Mouse (Mus musculus) c-Kit-negative CD71-positive TER-119-positive erythroid progenitor cells, embryonic 14.5 days (primary cell): ENCODE results near the gene Tnnt3.
A peak's percentile ranks its signal among the peaks of the same experiment; 100 is the strongest.

Source experiments
- DNase-seq: peaks from one replicate; pipeline ENCODE4 v3.0.0-alpha.2; 2013; ENCODE audit warnings: low read depth, low spot score

The Tnnt3 gene

GRCm38 (mm10) chr7:142507453-142507852 is 8.8 kb downstream of the Tnnt3 start:
- no peak for DNase-seq

- DNase-seq = no peak
Measured at GRCm38 (mm10) chr7:142509518-142509917, 10.9 kb downstream of the Tnnt3 start.

GRCm38 (mm10) chr7:142510021-142510777 is 11.6 kb downstream of the Tnnt3 start:
- DNase-seq = no peak

- DNase-seq = no peak
Measured at GRCm38 (mm10) chr7:142514048-142514447, 15.4 kb downstream of the Tnnt3 start.

- no peak for DNase-seq
Measured at GRCm38 (mm10) chr7:142516221-142516978, 17.8 kb downstream of the Tnnt3 start.

GRCm38 (mm10) chr7:142517531-142517930 is 18.9 kb downstream of the Tnnt3 start:
- DNase-seq = no peak

GRCm38 (mm10) chr7:142520331-142520730 is 21.7 kb downstream of the Tnnt3 start:
- no peak for DNase-seq

- DNase-seq = no peak
Measured at GRCm38 (mm10) chr7:142522352-142522751, 23.7 kb downstream of the Tnnt3 start.

GRCm38 (mm10) chr7:142523200-142523990 is 24.8 kb downstream of the Tnnt3 start:
- DNase-seq = no peak

GRCm38 (mm10) chr7:142525342-142526178 is 26.9 kb downstream of the Tnnt3 start:
- DNase-seq = no peak

GRCm38 (mm10) chr7:142529350-142529749 is 30.7 kb downstream of the Tnnt3 start:
- DNase-seq = no peak

- DNase-seq = no peak
Measured at GRCm38 (mm10) chr7:142531973-142532521, 33.4 kb downstream of the Tnnt3 start.

- DNase-seq = no peak
Measured at GRCm38 (mm10) chr7:142532671-142533058, 34.0 kb downstream of the Tnnt3 start, which contains the start of gene Mrpl23. Gene Mrpl23 (plus strand): TSS chr7:142532686.

GRCm38 (mm10) chr7:142533059-142533855 is 34.6 kb downstream of the Tnnt3 start:
- peak; percentile 50 for DNase-seq

- DNase-seq = no peak
Measured at GRCm38 (mm10) chr7:142535116-142535515, 36.5 kb downstream of the Tnnt3 start.

GRCm38 (mm10) chr7:142535832-142536231 is 37.2 kb downstream of the Tnnt3 start:
- DNase-seq = no peak

GRCm38 (mm10) chr7:142537181-142537580 is 38.5 kb downstream of the Tnnt3 start:
- no peak for DNase-seq

- DNase-seq = no peak
Measured at GRCm38 (mm10) chr7:142537879-142538278, 39.2 kb downstream of the Tnnt3 start.

GRCm38 (mm10) chr7:142538291-142538690 is 39.7 kb downstream of the Tnnt3 start:
- no peak for DNase-seq

- no peak for DNase-seq
Measured at GRCm38 (mm10) chr7:142538766-142539165, 40.1 kb downstream of the Tnnt3 start.
